Mouse (Mus musculus) macrophage (primary cell): ENCODE results near the gene Marcksl1. TPM values are rescaled to one million over a fixed set of nuclear protein-coding genes. Genes with fewer than 3 reads are reported as not detected.

ENCODE experiments used
- H3K27ac ChIP-seq: fragments of 350-480 bp; formaldehyde crosslinking; 2 replicates; pipeline ENCODE4 v1.9.0; 2021
- H3K36me3 ChIP-seq: fragments of 350-480 bp; formaldehyde crosslinking; 2 replicates; pipeline ENCODE4 v1.9.0; 2021; ENCODE audit errors: inconsistent target
- H3K4me3 ChIP-seq: fragments of 350-480 bp; formaldehyde crosslinking; 2 replicates; pipeline ENCODE4 v1.9.0; 2021; ENCODE audit errors: inconsistent target
- H3K79me2 ChIP-seq: fragments of 350-480 bp; formaldehyde crosslinking; 2 replicates; pipeline ENCODE4 v1.9.0; 2021; ENCODE audit errors: inconsistent target
- WGBS: methylation state at CpG from one replicate; pipeline ENCODE4 v1.1.7; 2026; ENCODE audit warnings: inconsistent platforms; ENCODE audit not compliant: missing documents; 5-methylcytosine and 5-hydroxymethylcytosine counted together
- polyA plus RNA-seq: library from polyadenylated mRNA; stranded (reverse); fragments of 250-400 nt; gene quantifications from 3 replicates; pipeline ENCODE4 v1.2.4, GENCODE M21; 2018; ENCODE audit warnings: inconsistent platforms

Marcksl1 gene
- polyA plus RNA-seq, 1 experiment from 2014 or later = 18.5 TPM

GRCm38 (mm10) chr4:129502327-129502888, 11.0 kb upstream of the Marcksl1 start:
- WGBS = 66% methylated on average over 9 of the region's 9 CpGs
- no peaks in the 10 kb centered on the region for H3K36me3 ChIP-seq
- no peaks in the 10 kb centered on the region for H3K79me2 ChIP-seq
- H3K4me3 ChIP-seq = no peak overlapping the region
- H3K27ac ChIP-seq = no peak overlapping the region

- H3K79me2 ChIP-seq = no peaks in the 10 kb centered on the region
- no peak overlapping the region for H3K27ac ChIP-seq
- H3K4me3 ChIP-seq = no peak overlapping the region
- H3K36me3 ChIP-seq = no peaks in the 10 kb centered on the region
- 59% methylated on average over 11 of the region's 11 CpGs for WGBS
Observed at GRCm38 (mm10) chr4:129502901-129503444, 10.4 kb upstream of the Marcksl1 start.

- Histone ChIP-seq H3K79me2 (no peaks in the 10 kb centered on the region), H3K36me3 (no peaks in the 10 kb centered on the region), H3K27ac (no peak overlapping the region), H3K4me3 (no peak overlapping the region)
- WGBS = 100% methylated on average over 3 of the region's 3 CpGs
Observed at GRCm38 (mm10) chr4:129505511-129505910, 7.9 kb upstream of the Marcksl1 start.

GRCm38 (mm10) chr4:129507434-129508236, 5.7 kb upstream of the Marcksl1 start:
- WGBS = 52% methylated on average over 9 of the region's 10 CpGs

GRCm38 (mm10) chr4:129508237-129508515, 5.2 kb upstream of the Marcksl1 start:
- Histone ChIP-seq H3K27ac (no peak overlapping the region), H3K4me3 (no peak overlapping the region), H3K36me3 (no peaks in the 10 kb centered on the region), H3K79me2 (no peaks in the 10 kb centered on the region)
- 72% methylated on average over 3 of the region's 3 CpGs for WGBS

More at GRCm38 (mm10) chr4:129507434-129508236, 5.7 kb upstream of the Marcksl1 start:
- H3K79me2 ChIP-seq = no peaks in the 10 kb centered on the region
- no peak overlapping the region for H3K27ac ChIP-seq
- no peak overlapping the region for H3K4me3 ChIP-seq
- no peaks in the 10 kb centered on the region for H3K36me3 ChIP-seq

GRCm38 (mm10) chr4:129508834-129509600, 4.4 kb upstream of the Marcksl1 start:
- H3K79me2 ChIP-seq = no peaks in the 10 kb centered on the region
- WGBS = 87% methylated on average over 15 of the region's 15 CpGs

GRCm38 (mm10) chr4:129509650-129510049, 3.7 kb upstream of the Marcksl1 start:
- Histone ChIP-seq H3K36me3 (no peaks in the 10 kb centered on the region), H3K79me2 (peaks cover 1% of the 10 kb centered on the region; the same call in 1 of the 2 replicates), H3K27ac (no peak overlapping the region), H3K4me3 (no peak overlapping the region)
- WGBS = 93% methylated on average over 3 of the region's 3 CpGs

More at GRCm38 (mm10) chr4:129508834-129509600, 4.4 kb upstream of the Marcksl1 start:
- Histone ChIP-seq H3K27ac (no peak overlapping the region), H3K4me3 (no peak overlapping the region), H3K36me3 (no peaks in the 10 kb centered on the region)

GRCm38 (mm10) chr4:129510723-129511412, 2.5 kb upstream of the Marcksl1 start:
- 89% methylated on average over 6 of the region's 6 CpGs for WGBS

GRCm38 (mm10) chr4:129511413-129512096, 1.8 kb upstream of the Marcksl1 start:
- H3K4me3 ChIP-seq = no peak overlapping the region
- 95% methylated on average over 6 of the region's 6 CpGs for WGBS

More at GRCm38 (mm10) chr4:129510723-129511412, 2.5 kb upstream of the Marcksl1 start:
- Histone ChIP-seq H3K36me3 (no peaks in the 10 kb centered on the region), H3K27ac (no peak overlapping the region), H3K79me2 (peaks cover 6% of the 10 kb centered on the region; the same call in 1 of the 2 replicates), H3K4me3 (no peak overlapping the region)

GRCm38 (mm10) chr4:129513891-129514290, 510 bp downstream of the Marcksl1 start:
- H3K79me2 ChIP-seq = peaks cover 6% of the 10 kb centered on the region; the same call in 1 of the 2 replicates
- peaks cover 18% of the 10 kb centered on the region; the same call in 1 of the 2 replicates for H3K36me3 ChIP-seq
- no peak overlapping the region for H3K27ac ChIP-seq
- H3K4me3 ChIP-seq = no peak overlapping the region; the same call in 1 of the 2 replicates
- 2% methylated on average over 38 of the region's 57 CpGs for WGBS

More at GRCm38 (mm10) chr4:129511413-129512096, 1.8 kb upstream of the Marcksl1 start:
- Histone ChIP-seq H3K27ac (no peak overlapping the region), H3K36me3 (0 out of 2 replicates have a peak, but pooled peaks cover 2% of the 10 kb centered on the region), H3K79me2 (peaks cover 6% of the 10 kb centered on the region; the same call in 1 of the 2 replicates)

GRCm38 (mm10) chr4:129514300-129514898, 1.0 kb downstream of the Marcksl1 start:
- peaks cover 19% of the 10 kb centered on the region; the same call in 1 of the 2 replicates for H3K36me3 ChIP-seq
- no peak overlapping the region; the same call in 1 of the 2 replicates for H3K4me3 ChIP-seq
- 5% methylated on average over 32 of the region's 35 CpGs for WGBS
- H3K27ac ChIP-seq = no peak overlapping the region
- H3K79me2 ChIP-seq = peaks cover 6% of the 10 kb centered on the region; the same call in 1 of the 2 replicates

GRCm38 (mm10) chr4:129516925-129517324, 3.5 kb downstream of the Marcksl1 start:
- Histone ChIP-seq H3K79me2 (peaks cover 6% of the 10 kb centered on the region; the same call in 1 of the 2 replicates), H3K27ac (no peak overlapping the region), H3K36me3 (peaks cover 36% of the 10 kb centered on the region), H3K4me3 (no peak overlapping the region)
- WGBS = 89% methylated on average over 2 of the region's 2 CpGs

GRCm38 (mm10) chr4:129518519-129518918, 5.1 kb downstream of the Marcksl1 start:
- WGBS = 93% methylated on average over 8 of the region's 8 CpGs
- Histone ChIP-seq H3K4me3 (no peak overlapping the region), H3K79me2 (peaks cover 6% of the 10 kb centered on the region; the same call in 1 of the 2 replicates), H3K36me3 (peaks cover 51% of the 10 kb centered on the region), H3K27ac (no peak overlapping the region)
